Comparison of ENCODE assay signal across 10 mouse cellular contexts in genomic region chr3:20776128-20776963, GRCm38 (mm10).
DNase-seq lines count a peak whose midpoint lies in the region; ATAC-seq and TF ChIP-seq lines count a peak whose summit lies in the region.
"Had no signal": no experiment of that assay in that cellular context is flagged by ENCODE, and none has a peak within 500 bp of the region (broad histone marks: within the 10 kb centered on the region; RNA-seq: fewer than 3 reads in every experiment).

No protein-coding gene starts in this region.

- peak overlapping the region; percentile 78 for H3K27ac ChIP-seq in forebrain, embryonic 14.5 days (ENCODE audit: low read depth, low read length)

- no peaks in the 10 kb centered on the region for H3K79me2 ChIP-seq in myocyte (ENCODE audit: control insufficient read depth, insufficient read depth)

- TF ChIP-seq POLR2A in myocyte (IDR thresholded peaks at IDR 0.05; ENCODE audit: insufficient read length, low read depth), result no peak

- no peak overlapping the region for H3ac ChIP-seq in myocyte (ENCODE audit: control insufficient read depth, insufficient read length)

- peak; percentile 78 for DNase-seq in brain, adult 2 months (ENCODE audit: low read depth, low spot score)
- DNase-seq in forebrain, embryonic 14.5 days (ENCODE audit: low spot score), result peak; percentile 87
- DNase-seq in layer of hippocampus, adult 9-11 months, result peak; percentile 76
- DNase-seq in adrenal gland, postnatal 25 days, result no peak
- DNase-seq in gastrocnemius, adult 18-20 months (ENCODE audit: low spot score), result no peak
- DNase-seq: cerebellum, adult 11 months; kidney, postnatal 10 days had no signal

- ATAC-seq in forebrain, embryonic 14.5 days, result peak; percentile 95
- no peak for ATAC-seq in cerebellum, adult (ENCODE audit: insufficient number of reproducible peaks, low FRiP score, low TSS enrichment)

- 10% methylated on average over 4 of the region's 4 CpGs for WGBS in forebrain, embryonic 14.5 days

- no peaks in the 10 kb centered on the region for H3K36me3 ChIP-seq in forebrain, embryonic 14.5 days (ENCODE audit: control insufficient read depth, insufficient read depth, low read length)
- H3K36me3 ChIP-seq in myocyte (ENCODE audit: control insufficient read depth, insufficient read depth), result no peaks in the 10 kb centered on the region
- H3K36me3 ChIP-seq: G1E had no signal

- H3K4me1 ChIP-seq in forebrain, embryonic 14.5 days (ENCODE audit: control insufficient read depth, insufficient read depth, low read length), result peaks cover 5% of the 10 kb centered on the region; the same call in 1 of the 2 replicates

- no peak overlapping the region for H3K9ac ChIP-seq in forebrain, embryonic 14.5 days (ENCODE audit: low read length)

- H3K27me3 ChIP-seq in forebrain, embryonic 14.5 days (replicated peaks; ENCODE audit: control insufficient read depth, insufficient read depth, low read length), result no peaks in the 10 kb centered on the region
- no peaks in the 10 kb centered on the region for H3K27me3 ChIP-seq in myocyte (ENCODE audit: control insufficient read depth, insufficient read depth, insufficient read length)

- no peaks in the 10 kb centered on the region for H3K9me3 ChIP-seq in forebrain, embryonic 14.5 days (replicated peaks; ENCODE audit: control insufficient read depth, low read length)
- H3K9me3 ChIP-seq: G1E had no signal

- H3K4me3 ChIP-seq in forebrain, embryonic 14.5 days (ENCODE audit: low read depth, low read length), result no peak overlapping the region
- H3K4me3 ChIP-seq in myocyte, result no peak overlapping the region

- no peak overlapping the region for H3K4me2 ChIP-seq in forebrain, embryonic 14.5 days (ENCODE audit: low read length)
- H3K4me2 ChIP-seq in myocyte (ENCODE audit: low read depth), result no peak overlapping the region

TF ChIP-seq in myocyte, 11 proteins besides CTCF, POLR2A, EP300 and RAD21:
- TF ChIP-seq USF1 (IDR thresholded peaks at IDR 0.05; ENCODE audit: low read depth), result no peak
- TF ChIP-seq TCF3 (IDR thresholded peaks at IDR 0.05; ENCODE audit: insufficient read length, low read depth), result peak; percentile 48
- no peak for TF ChIP-seq CEBPB (IDR thresholded peaks at IDR 0.05; ENCODE audit: insufficient read depth, poor library complexity, severe bottlenecking)
- TF ChIP-seq MYOG (IDR thresholded peaks at IDR 0.05; ENCODE audit: control insufficient read depth in 1 of 3, insufficient read depth in 1 of 3, insufficient read length in 2 of 3, low read depth in 2 of 3), result peak in 2 of 3 experiments; percentile 56 to 72
- TF ChIP-seq SRF (IDR thresholded peaks at IDR 0.05; ENCODE audit: control insufficient read depth, insufficient read length, low read depth), result no peak
- no peak for TF ChIP-seq POLR2AphosphoS2 (IDR thresholded peaks at IDR 0.05; ENCODE audit: insufficient read length, low read depth)
- TF ChIP-seq E2F4 (IDR thresholded peaks at IDR 0.05; ENCODE audit: insufficient read depth), result no peak
- peak; percentile 68 for TF ChIP-seq TCF12 (IDR thresholded peaks at IDR 0.05; ENCODE audit: insufficient read depth, poor library complexity, severe bottlenecking)
- no peak for TF ChIP-seq MAX (IDR thresholded peaks at IDR 0.05; ENCODE audit: low read depth)
- no peak for TF ChIP-seq REST (IDR thresholded peaks at IDR 0.05; ENCODE audit: insufficient read depth, insufficient read length)
- peak; percentile 34 to 78 (median 68) for TF ChIP-seq MYOD1 (IDR thresholded peaks at IDR 0.05; ENCODE audit: control insufficient read depth in 1 of 3, insufficient read length in 2 of 3, low read depth in 2 of 3)
TF ChIP-seq in myocyte: peak in this region for 4.

Comparison
In these comparisons a context has a peak if more than half of its experiments do, and no peak if none do; other contexts are left out.
1. DNase-seq: peak in brain, adult 2 months (single experiment), forebrain, embryonic 14.5 days (single experiment) and layer of hippocampus, adult 9-11 months (single experiment); none in adrenal gland, postnatal 25 days (single experiment) and gastrocnemius, adult 18-20 months (single experiment).